Mouse (Mus musculus) liver, embryonic 14.5 days (tissue): Measurements from ENCODE around the gene Ptprf.

Source experiments
- CTCF ChIP-seq: IDR thresholded peaks from 2 replicates; pipeline ENCODE4 v1.5.1; 2016; ENCODE audit warnings: antibody characterized with exemption, low read depth, control low read depth
- EP300 ChIP-seq: IDR thresholded peaks from 2 replicates; pipeline ENCODE4 v1.6.1; 2016; ENCODE audit warnings: antibody characterized with exemption, low read depth

DNA sequence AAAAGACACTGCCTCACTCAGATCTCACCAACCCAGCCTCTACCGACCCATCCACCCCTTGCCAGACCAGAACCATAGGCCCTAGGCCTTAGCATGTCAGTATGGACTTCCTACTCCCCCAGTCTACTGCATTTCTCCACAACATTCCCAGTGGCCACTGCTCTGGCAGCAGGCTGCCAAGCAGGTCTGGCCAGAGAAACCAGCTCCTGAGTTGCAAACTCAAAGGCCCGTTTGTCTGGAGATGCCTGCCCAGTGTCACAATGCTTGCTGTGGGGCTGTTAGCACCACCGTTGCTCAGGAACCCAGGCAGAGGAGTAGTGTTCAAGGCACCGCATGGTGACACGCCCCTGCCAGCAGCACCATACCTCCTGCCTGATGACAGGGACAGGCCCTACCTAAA, 5.0 kb downstream of the Ptprf start:
- TF ChIP-seq CTCF (no peak), EP300 (no peak)
